Mouse (Mus musculus) neural tube, embryonic 13.5 days (tissue): ENCODE measurements at regions not wholly inside any gene's neighbourhood (a gene's known extent, or its start where the extent isn't known, plus 50 kb on each side); places are given as distances from the start of the nearest gene placed in this dataset.
"Not testable (repeated sequence)": the region's sequence is repeated elsewhere in the genome, so short reads cannot be mapped to it uniquely, and the experiment has no call there.

ENCODE experiments used
- ATAC-seq: fragments of 200-750 bp; cut with Nextera tagmentation; 2 replicates; pipeline ENCODE4 v1.8.0; 2017; ENCODE audit warnings: low read depth, mild to moderate bottlenecking, moderate TSS enrichment, moderate library complexity
- H3K27ac ChIP-seq: fragments of 300-500 bp; sonication (generic); replicated peaks from 2 replicates; pipeline ENCODE4 v1.5.1; 2015; ENCODE audit warnings: moderate library complexity, mild to moderate bottlenecking, inconsistent platforms
- H3K27me3 ChIP-seq: fragments of 300-500 bp; sonication (generic); 2 replicates; pipeline ENCODE4 v1.6.1; 2015; ENCODE audit warnings: mild to moderate bottlenecking, inconsistent platforms
- H3K36me3 ChIP-seq: fragments of 300-500 bp; sonication (generic); 2 replicates; pipeline ENCODE4 v1.6.1; 2015; ENCODE audit warnings: mild to moderate bottlenecking, inconsistent platforms
- H3K4me1 ChIP-seq: fragments of 300-500 bp; sonication (generic); replicated peaks from 2 replicates; pipeline ENCODE4 v1.6.1; 2015; ENCODE audit warnings: inconsistent platforms
- H3K4me2 ChIP-seq: fragments of 300-500 bp; sonication (generic); 2 replicates; pipeline ENCODE4 v1.6.1; 2015; ENCODE audit warnings: inconsistent platforms, mild to moderate bottlenecking, moderate library complexity
- H3K4me3 ChIP-seq: fragments of 300-500 bp; sonication (generic); 2 replicates; pipeline ENCODE4 v1.5.1; 2015; ENCODE audit warnings: mild to moderate bottlenecking, inconsistent platforms
- H3K9ac ChIP-seq: fragments of 300-500 bp; sonication (generic); 2 replicates; pipeline ENCODE4 v1.6.1; 2015; ENCODE audit warnings: moderate library complexity, mild to moderate bottlenecking, inconsistent platforms
- H3K9me3 ChIP-seq: fragments of 300-500 bp; sonication (generic); 2 replicates; pipeline ENCODE4 v1.6.1; 2016; ENCODE audit warnings: inconsistent platforms
- WGBS: fragments of 180-500 bp; shearing (Covaris S2); methylation state at CpG from one replicate; pipeline ENCODE4 v1.1.7; 2015; 5-methylcytosine and 5-hydroxymethylcytosine counted together

- 84% methylated on average over 4 of the region's 4 CpGs for WGBS
Observed at GRCm38 (mm10) chr6:109814990-109815389, 830.4 kb upstream of the Grm7 start.

GRCm38 (mm10) chr6:109848313-109848712, 797.1 kb upstream of the Grm7 start:
- no peaks in the 10 kb centered on the region for H3K27me3 ChIP-seq
- no peak overlapping the region for H3K4me2 ChIP-seq
- 82% methylated on average over 3 of the region's 3 CpGs for WGBS
- no peak overlapping the region for H3K4me3 ChIP-seq
- H3K36me3 ChIP-seq, result no peaks in the 10 kb centered on the region
- no peaks in the 10 kb centered on the region for H3K4me1 ChIP-seq
- ATAC-seq, result no peak
- no peak overlapping the region for H3K27ac ChIP-seq
- H3K9me3 ChIP-seq, result no peaks in the 10 kb centered on the region
- no peak overlapping the region for H3K9ac ChIP-seq

More at GRCm38 (mm10) chr6:109814990-109815389, 830.4 kb upstream of the Grm7 start:
- ATAC-seq, result no peak
- Histone ChIP-seq H3K9ac (no peak overlapping the region), H3K4me2 (no peak overlapping the region), H3K9me3 (no peaks in the 10 kb centered on the region), H3K4me1 (no peaks in the 10 kb centered on the region), H3K4me3 (no peak overlapping the region), H3K27ac (no peak overlapping the region), H3K36me3 (no peaks in the 10 kb centered on the region), H3K27me3 (no peaks in the 10 kb centered on the region)

- no peak for ATAC-seq
- Histone ChIP-seq H3K4me2 (no peak overlapping the region), H3K27ac (no peak overlapping the region), H3K4me3 (no peak overlapping the region), H3K27me3 (no peaks in the 10 kb centered on the region), H3K36me3 (no peaks in the 10 kb centered on the region), H3K4me1 (no peaks in the 10 kb centered on the region), H3K9ac (no peak overlapping the region), H3K9me3 (no peaks in the 10 kb centered on the region)
- WGBS, result 77% methylated on average over 1 of the region's 1 CpGs
Observed at GRCm38 (mm10) chr6:109855806-109856205, 789.6 kb upstream of the Grm7 start.

DNA sequence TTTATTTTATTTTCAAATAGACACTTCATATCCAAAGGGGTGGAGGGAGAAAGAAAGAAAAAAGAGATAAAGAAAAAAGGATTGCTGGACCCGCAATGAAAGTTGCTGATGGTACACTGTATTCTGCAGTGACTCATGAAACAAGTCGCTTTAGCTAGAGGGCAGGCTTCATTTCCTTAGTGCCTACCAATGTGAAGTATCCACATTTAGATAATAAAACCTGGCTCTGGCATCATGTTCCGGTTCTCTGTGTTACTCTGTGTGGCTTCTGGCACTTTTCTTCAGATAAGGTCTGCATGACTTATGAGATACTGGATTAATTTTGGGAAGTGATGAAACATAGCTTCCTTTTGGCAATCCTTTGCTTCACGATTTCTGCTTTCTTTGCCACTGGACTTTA, 782.0 kb upstream of the Grm7 start:
- Histone ChIP-seq H3K36me3 (no peaks in the 10 kb centered on the region), H3K4me1 (no peaks in the 10 kb centered on the region), H3K27me3 (no peaks in the 10 kb centered on the region), H3K27ac (no peak overlapping the region), H3K4me2 (no peak overlapping the region), H3K9ac (no peak overlapping the region), H3K4me3 (no peak overlapping the region), H3K9me3 (no peaks in the 10 kb centered on the region)
- 84% methylated on average over 4 of the region's 4 CpGs for WGBS
- ATAC-seq, result no peak

DNA sequence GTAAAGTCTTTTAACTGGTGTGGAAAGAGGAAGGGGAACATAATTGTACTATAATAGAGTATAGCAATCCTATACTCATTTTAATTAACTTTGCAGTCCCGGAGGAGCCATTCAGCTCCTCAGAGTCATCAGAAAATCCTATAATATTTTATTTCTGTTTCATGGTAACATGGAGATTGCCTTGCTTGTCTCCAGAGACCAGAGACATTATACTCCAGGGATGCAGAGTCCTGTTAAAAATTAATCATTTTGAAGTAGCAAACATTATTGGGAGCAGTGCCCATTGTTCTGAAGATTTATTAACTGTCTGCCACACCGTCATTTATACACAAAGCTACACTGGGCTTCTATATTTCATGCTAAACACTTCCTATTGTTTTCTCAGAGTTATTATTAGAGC, 771.2 kb upstream of the Grm7 start:
- Histone ChIP-seq H3K4me3 (no peak overlapping the region), H3K9ac (no peak overlapping the region), H3K9me3 (no peaks in the 10 kb centered on the region), H3K4me1 (peaks cover 5% of the 10 kb centered on the region; the same call in 1 of the 2 replicates), H3K4me2 (no peak overlapping the region), H3K27ac (no peak overlapping the region), H3K27me3 (no peaks in the 10 kb centered on the region), H3K36me3 (no peaks in the 10 kb centered on the region)
- 16% methylated on average over 2 of the region's 2 CpGs for WGBS
- peak; percentile 95 for ATAC-seq

- H3K27ac ChIP-seq, result no peak overlapping the region
- no peak overlapping the region for H3K9ac ChIP-seq
- ATAC-seq, result peak; percentile 69; the same call in 1 of the 2 replicates
Observed at GRCm38 (mm10) chr6:109874625-109875040, 770.7 kb upstream of the Grm7 start.

DNA sequence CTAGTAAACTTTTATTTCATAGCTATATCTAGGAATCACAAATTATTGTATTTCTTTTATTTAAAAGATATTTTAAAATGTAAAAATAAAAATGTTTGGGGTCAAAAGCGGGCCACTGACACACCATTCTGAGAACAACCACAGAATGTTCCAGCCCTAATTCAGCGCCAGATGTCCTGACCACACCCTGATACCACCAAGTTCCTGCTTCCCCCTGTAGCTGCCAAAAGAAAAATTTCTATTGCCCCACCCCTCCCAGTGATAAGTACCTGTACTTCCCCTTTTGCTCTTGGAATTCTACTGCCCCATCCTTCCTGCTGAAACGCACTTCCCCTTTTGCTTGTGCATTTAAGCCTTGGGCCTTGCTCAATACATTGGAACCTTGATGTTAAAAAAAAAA, 769.8 kb upstream of the Grm7 start:
- not testable (repeated sequence) for H3K4me2 ChIP-seq, H3K4me1 ChIP-seq, H3K9ac ChIP-seq, H3K9me3 ChIP-seq, H3K4me3 ChIP-seq, H3K27ac ChIP-seq, H3K27me3 ChIP-seq, H3K36me3 ChIP-seq, ATAC-seq
- 94% methylated on average over 3 of the region's 3 CpGs for WGBS

More at GRCm38 (mm10) chr6:109874625-109875040, 770.7 kb upstream of the Grm7 start:
- WGBS, result 25% methylated on average over 6 of the region's 6 CpGs
- Histone ChIP-seq H3K4me3 (no peak overlapping the region), H3K4me2 (no peak overlapping the region), H3K27me3 (no peaks in the 10 kb centered on the region), H3K9me3 (no peaks in the 10 kb centered on the region), H3K36me3 (no peaks in the 10 kb centered on the region), H3K4me1 (peaks cover 5% of the 10 kb centered on the region; the same call in 1 of the 2 replicates)

DNA sequence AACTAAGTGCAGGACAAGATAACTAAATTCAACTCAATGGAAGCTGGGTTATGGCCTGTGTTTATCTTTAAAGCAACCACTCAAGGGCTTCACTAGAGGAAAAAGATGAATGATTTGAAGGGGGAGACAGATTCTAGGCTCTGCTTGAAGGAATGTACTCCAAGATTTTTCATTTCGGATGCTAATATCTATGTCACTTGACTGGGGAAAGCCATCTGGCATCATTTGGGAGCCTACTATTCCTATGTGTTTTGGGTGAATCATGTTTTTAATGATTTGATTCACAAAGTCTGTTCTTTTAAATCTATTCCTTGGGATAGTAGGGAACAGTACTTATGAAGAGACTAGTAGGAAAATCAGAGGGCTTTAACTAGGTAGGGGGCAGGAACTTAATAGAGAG, 766.2 kb upstream of the Grm7 start:
- no peaks in the 10 kb centered on the region for H3K36me3 ChIP-seq
- no peak for ATAC-seq
- H3K27ac ChIP-seq, result no peak overlapping the region
- H3K4me3 ChIP-seq, result no peak overlapping the region
- H3K9me3 ChIP-seq, result no peaks in the 10 kb centered on the region
- H3K27me3 ChIP-seq, result no peaks in the 10 kb centered on the region
- no peaks in the 10 kb centered on the region; the same call in 1 of the 2 replicates for H3K4me1 ChIP-seq
- WGBS, result 89% methylated on average over 1 of the region's 1 CpGs
- H3K4me2 ChIP-seq, result no peak overlapping the region
- no peak overlapping the region for H3K9ac ChIP-seq

GRCm38 (mm10) chr6:109923780-109924179, 721.6 kb upstream of the Grm7 start:
- Histone ChIP-seq H3K9me3 (no peaks in the 10 kb centered on the region), H3K27ac (no peak overlapping the region), H3K4me3 (no peak overlapping the region), H3K4me1 (no peaks in the 10 kb centered on the region), H3K36me3 (no peaks in the 10 kb centered on the region), H3K27me3 (no peaks in the 10 kb centered on the region), H3K4me2 (no peak overlapping the region), H3K9ac (no peak overlapping the region)
- ATAC-seq, result no peak

GRCm38 (mm10) chr6:109948491-109948890, 696.9 kb upstream of the Grm7 start:
- Histone ChIP-seq H3K4me2 (no peak overlapping the region), H3K9me3 (no peaks in the 10 kb centered on the region), H3K27me3 (no peaks in the 10 kb centered on the region), H3K9ac (no peak overlapping the region), H3K27ac (no peak overlapping the region), H3K4me1 (peaks cover 9% of the 10 kb centered on the region; the same call in 1 of the 2 replicates), H3K36me3 (no peaks in the 10 kb centered on the region), H3K4me3 (no peak overlapping the region)
- ATAC-seq, result peak; percentile 47; the same call in 1 of the 2 replicates

DNA sequence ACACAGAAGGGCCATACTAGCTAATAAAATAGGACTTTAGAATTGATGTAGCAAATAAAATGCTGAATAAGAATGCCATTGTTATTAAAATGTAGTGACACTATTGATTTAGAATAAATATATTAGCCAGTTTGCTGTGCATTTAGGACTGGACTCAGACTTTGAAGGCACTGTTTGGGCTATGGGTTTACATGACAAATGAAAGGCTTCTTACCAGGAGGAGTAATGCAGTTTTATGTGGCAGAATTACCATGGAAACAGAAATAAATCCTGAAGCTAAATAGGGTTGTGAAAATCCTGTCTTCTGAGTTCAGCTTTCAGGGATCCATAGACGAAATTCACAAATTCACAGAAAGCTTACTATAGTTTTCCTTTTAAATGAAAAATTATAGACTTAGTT, 696.5 kb upstream of the Grm7 start:
- no peak overlapping the region for H3K4me3 ChIP-seq
- H3K4me1 ChIP-seq, result peaks cover 9% of the 10 kb centered on the region; the same call in 1 of the 2 replicates
- no peaks in the 10 kb centered on the region for H3K9me3 ChIP-seq
- no peak overlapping the region for H3K27ac ChIP-seq
- H3K4me2 ChIP-seq, result no peak overlapping the region
- no peaks in the 10 kb centered on the region for H3K27me3 ChIP-seq
- no peaks in the 10 kb centered on the region for H3K36me3 ChIP-seq
- no peak overlapping the region for H3K9ac ChIP-seq
- WGBS, result 23% methylated on average over 1 of the region's 1 CpGs
- ATAC-seq, result peak; percentile 32; the same call in 1 of the 2 replicates

GRCm38 (mm10) chr6:109957901-109958300, 687.5 kb upstream of the Grm7 start:
- H3K9me3 ChIP-seq, ATAC-seq, H3K36me3 ChIP-seq, H3K27ac ChIP-seq, H3K9ac ChIP-seq, H3K4me3 ChIP-seq, H3K4me2 ChIP-seq, H3K4me1 ChIP-seq, H3K27me3 ChIP-seq: not testable (repeated sequence)
- WGBS, result 83% methylated on average over 2 of the region's 2 CpGs
